Mouse (Mus musculus) G1E (cell line): ENCODE data around the gene Srxn1.

Experiments used
- CTCF ChIP-seq: IDR thresholded peaks from 2 replicates; pipeline ENCODE4 v1.5.1; 2012; ENCODE audit warnings: low read depth, low read length, inconsistent platforms, mixed read lengths
- GATA1 ChIP-seq: IDR thresholded peaks from 2 replicates; pipeline ENCODE4 v1.6.1; 2012; ENCODE audit warnings: borderline replicate concordance, low read length, inconsistent platforms, mixed read lengths
- TAL1 ChIP-seq: conservative IDR thresholded peaks from 2 replicates; pipeline ENCODE4 v1.6.1; 2012; ENCODE audit warnings: low read depth, low read length, inconsistent platforms, mixed read lengths

DNA sequence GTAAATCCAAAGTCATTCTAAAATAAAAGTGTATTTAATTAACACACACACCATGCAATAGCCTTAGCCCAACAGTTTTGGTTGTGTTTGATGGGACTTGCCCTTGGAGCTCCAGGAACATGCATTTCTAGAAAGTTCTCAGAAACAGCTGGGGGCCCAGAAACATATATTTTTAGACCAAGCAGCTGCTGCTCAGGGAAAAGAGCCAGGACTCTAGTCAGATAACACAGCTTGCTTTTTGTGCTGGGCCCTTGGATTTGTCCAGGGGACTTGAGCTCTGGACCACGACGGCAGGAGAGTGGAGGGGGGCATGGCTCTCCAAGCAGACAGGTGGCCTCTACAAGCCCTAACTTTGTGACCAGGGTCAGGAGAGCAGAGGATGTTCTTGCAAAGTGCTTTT, 6.0 kb downstream of the Srxn1 start:
- TF ChIP-seq CTCF (no peak), TAL1 (no peak), GATA1 (no peak)
